20 mouse cellular contexts compared by ENCODE assay signal in the genomic region with DNA sequence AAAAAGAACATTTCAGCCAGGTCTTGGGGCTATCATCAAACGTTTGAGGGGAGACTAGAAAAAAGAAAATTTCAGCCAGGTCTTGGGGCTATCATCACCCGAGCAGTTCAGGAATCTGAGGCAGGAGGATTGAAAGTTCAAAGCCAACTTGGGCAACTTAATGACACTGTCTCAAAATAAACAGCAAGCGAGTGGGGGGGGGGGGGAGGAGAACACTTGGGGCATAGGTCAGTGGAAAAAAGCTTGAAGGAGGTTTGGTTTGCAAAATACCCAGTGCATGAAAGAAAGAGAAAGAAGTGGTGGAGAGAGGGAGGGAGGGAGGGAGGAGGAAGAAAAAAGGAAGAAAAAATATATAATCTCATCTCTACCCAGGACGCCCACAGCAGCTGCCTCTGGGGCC. TPM values are rescaled to one million over a fixed set of nuclear protein-coding genes. Genes with fewer than 3 reads are reported as not detected.
DNase-seq lines count a peak whose midpoint lies in the region; ATAC-seq and TF ChIP-seq lines count a peak whose summit lies in the region.
"Had no signal": no experiment of that assay in that cellular context is flagged by ENCODE, and none has a peak within 500 bp of the region (broad histone marks: within the 10 kb centered on the region; RNA-seq: fewer than 3 reads in every experiment).

No protein-coding gene starts in this region.

- dilution Hi-C loops in CH12.LX (cut with MboI; ENCODE audit: extremely low pct_ligation_motif_present, extremely low pct_unique_long_range_greater_than_20kb, low sequenced_read_pairs), result no loop called here

- DNase-seq in hindbrain, embryonic 10.5 days (ENCODE audit: low spot score), result no peak
- DNase-seq in hindbrain, postnatal 0 days (ENCODE audit: low spot score), result no peak
- DNase-seq in spleen, adult 2 months (ENCODE audit: low read depth in 1 of 2, low spot score in 2 of 2), result no peak
- no peak for DNase-seq in spleen, adult 18-20 months
- no peak for DNase-seq in CH12.LX (ENCODE audit: extremely low read depth)
- DNase-seq in induced T-regulatory cell, adult 2 months (ENCODE audit: low read depth), result peak; percentile 61
- no peak for DNase-seq in left cerebral cortex, adult 2 months (ENCODE audit: extremely low spot score in 1 of 2, low spot score in 2 of 2)
- DNase-seq: adrenal gland, postnatal 14 days; cerebellum, adult 11-12 months; cerebellum, adult 9-11 months; cerebellum, postnatal 36 days; gastrocnemius, adult 2 months; gastrocnemius, postnatal 36 days; heart, adult 11 months; heart, postnatal 36 days; kidney, adult 18-20 months had no signal

- H3K79me2 ChIP-seq in CH12.LX (replicated peaks; ENCODE audit: control insufficient read depth, extremely low read depth, insufficient read depth, poor library complexity, severe bottlenecking), result no peaks in the 10 kb centered on the region

- peaks cover 92% of the 10 kb centered on the region for H3K4me1 ChIP-seq in hindbrain, embryonic 10.5 days (replicated peaks)
- H3K4me1 ChIP-seq in hindbrain, postnatal 0 days (ENCODE audit: insufficient read depth, low read length), result peaks cover 6% of the 10 kb centered on the region; the same call in 1 of the 2 replicates
- peaks cover 38% of the 10 kb centered on the region; the same call in 1 of the 2 replicates for H3K4me1 ChIP-seq in spleen, adult 2 months (ENCODE audit: control insufficient read depth, insufficient read depth, insufficient read length)
- H3K4me1 ChIP-seq in CH12.LX (ENCODE audit: control insufficient read depth in 1 of 2, insufficient read depth in 2 of 2), result peaks cover 20 to 78% of the 10 kb centered on the region in 2 experiments

- peak overlapping the region; percentile 98 for H3K27ac ChIP-seq in hindbrain, embryonic 10.5 days
- no peak overlapping the region for H3K27ac ChIP-seq in hindbrain, postnatal 0 days
- peak overlapping the region; percentile 54; the same call in 1 of the 2 replicates for H3K27ac ChIP-seq in spleen, adult 2 months (ENCODE audit: insufficient read depth, low read length)
- H3K27ac ChIP-seq in CH12.LX (ENCODE audit: insufficient read depth, low read depth), result no peak overlapping the region
- H3K27ac ChIP-seq in left cerebral cortex, adult 2 months, result no peak overlapping the region
- H3K27ac ChIP-seq: embryonic facial prominence, embryonic 13.5 days; gastrocnemius, adult 2 months; heart, embryonic 13.5 days; hindbrain, embryonic 13.5 days had no signal

- no peaks in the 10 kb centered on the region for H3K9me3 ChIP-seq in hindbrain, embryonic 10.5 days
- no peaks in the 10 kb centered on the region for H3K9me3 ChIP-seq in hindbrain, postnatal 0 days (ENCODE audit: low read length)
- H3K9me3 ChIP-seq in CH12.LX (replicated peaks; ENCODE audit: low read length), result no peaks in the 10 kb centered on the region
- H3K9me3 ChIP-seq: embryonic facial prominence, embryonic 13.5 days; heart, embryonic 13.5 days; hindbrain, embryonic 13.5 days had no signal

- intact Hi-C loops in left cerebral cortex, adult 2 months (cut with DNase I), result loop anchor here (10.0 kb wide), 1 partner anchor 287 kb away; no protein-coding TSS in a partner anchor

- TF ChIP-seq CTCF in hindbrain, postnatal 0 days (IDR thresholded peaks at IDR 0.05; ENCODE audit: low read depth), result no peak
- no peak for TF ChIP-seq CTCF in spleen, adult 2 months (IDR thresholded peaks at IDR 0.05; ENCODE audit: extremely low read depth, insufficient read depth, insufficient read length, insufficient replicate concordance)
- no peak for TF ChIP-seq CTCF in CH12.LX (conservative IDR thresholded peaks at IDR 0.05 in 1 of 2, IDR thresholded peaks at IDR 0.05 in 1 of 2; ENCODE audit: low read depth in 2 of 2, low read length in 2 of 2)
- no peak for TF ChIP-seq CTCF in left cerebral cortex, adult 2 months (IDR thresholded peaks at IDR 0.05)

- in situ Hi-C loops in CH12.LX (cut with MboI; ENCODE audit: low pct_ligation_motif_present, low pct_unique_long_range_greater_than_20kb, low sequenced_read_pairs), result no loop called here

- no peak for TF ChIP-seq EP300 in CH12.LX (IDR thresholded peaks at IDR 0.05; ENCODE audit: low read length)

- WGBS in hindbrain, embryonic 10.5 days, result 59% methylated on average over 4 of the region's 4 CpGs
- 66% methylated on average over 4 of the region's 4 CpGs for WGBS in hindbrain, postnatal 0 days
- 33% methylated on average over 4 of the region's 4 CpGs for WGBS in spleen, adult 2 months

- TF ChIP-seq POLR2A in spleen, adult 2 months (IDR thresholded peaks at IDR 0.05; ENCODE audit: low read depth, low read length), result no peak
- no peak for TF ChIP-seq POLR2A in CH12.LX (IDR thresholded peaks at IDR 0.05; ENCODE audit: low read depth, low read length)

- no peak overlapping the region for H3K4me2 ChIP-seq in hindbrain, postnatal 0 days (ENCODE audit: low read depth, low read length)
- H3K4me2 ChIP-seq in CH12.LX (ENCODE audit: insufficient read depth, low read depth, poor library complexity, severe bottlenecking), result peak overlapping the region; percentile 14; the same call in 1 of the 2 replicates
- H3K4me2 ChIP-seq: embryonic facial prominence, embryonic 13.5 days; heart, embryonic 13.5 days; hindbrain, embryonic 13.5 days had no signal

- H3K27me3 ChIP-seq in hindbrain, embryonic 10.5 days (ENCODE audit: insufficient read depth, poor library complexity, severe bottlenecking), result 0 out of 2 replicates have a peak, but pooled peaks cover 7% of the 10 kb centered on the region
- H3K27me3 ChIP-seq in hindbrain, postnatal 0 days (ENCODE audit: insufficient read depth, low read length), result no peaks in the 10 kb centered on the region
- H3K27me3 ChIP-seq in spleen, adult 2 months (ENCODE audit: control insufficient read depth, insufficient read depth, low read length), result no peaks in the 10 kb centered on the region
- H3K27me3 ChIP-seq in CH12.LX (replicated peaks), result no peaks in the 10 kb centered on the region
- H3K27me3 ChIP-seq: embryonic facial prominence, embryonic 13.5 days; hindbrain, embryonic 13.5 days; Patski had no signal

- TF ChIP-seq RAD21 in CH12.LX (IDR thresholded peaks at IDR 0.05; ENCODE audit: low read depth, low read length), result no peak

- H3K4me3 ChIP-seq in hindbrain, embryonic 10.5 days, result no peak overlapping the region
- H3K4me3 ChIP-seq in hindbrain, postnatal 0 days (ENCODE audit: low read length), result no peak overlapping the region
- no peak overlapping the region for H3K4me3 ChIP-seq in spleen, adult 2 months (ENCODE audit: extremely low read depth, insufficient read depth, insufficient read length)
- H3K4me3 ChIP-seq in CH12.LX (replicated peaks in 1 of 3; ENCODE audit: low read depth in 2 of 3, low read length in 2 of 3, poor library complexity in 1 of 3), result no peak overlapping the region
- no peak overlapping the region for H3K4me3 ChIP-seq in left cerebral cortex, adult 2 months
- H3K4me3 ChIP-seq: embryonic facial prominence, embryonic 13.5 days; gastrocnemius, adult 2 months; heart, embryonic 13.5 days; hindbrain, embryonic 13.5 days had no signal

- no peak overlapping the region for H3K9ac ChIP-seq in hindbrain, postnatal 0 days (replicated peaks; ENCODE audit: low read length)
- no peak overlapping the region for H3K9ac ChIP-seq in CH12.LX (ENCODE audit: insufficient read depth, low read depth)
- H3K9ac ChIP-seq: embryonic facial prominence, embryonic 13.5 days; heart, embryonic 13.5 days; hindbrain, embryonic 13.5 days had no signal

- ATAC-seq in hindbrain, postnatal 0 days, result no peak
- ATAC-seq: Patski had no signal

- H3K36me3 ChIP-seq in hindbrain, embryonic 10.5 days, result no peaks in the 10 kb centered on the region
- no peaks in the 10 kb centered on the region for H3K36me3 ChIP-seq in hindbrain, postnatal 0 days (ENCODE audit: insufficient read depth, low read length)
- H3K36me3 ChIP-seq in spleen, adult 2 months (ENCODE audit: control insufficient read depth, insufficient read depth, low read length), result no peaks in the 10 kb centered on the region
- H3K36me3 ChIP-seq in CH12.LX (replicated peaks in 1 of 2; ENCODE audit: control insufficient read depth in 1 of 2, insufficient read depth in 1 of 2, low read length in 1 of 2), result no peaks in the 10 kb centered on the region
- H3K36me3 ChIP-seq: embryonic facial prominence, embryonic 13.5 days; heart, embryonic 13.5 days; hindbrain, embryonic 13.5 days had no signal

TF ChIP-seq in CH12.LX, 34 proteins besides CTCF, POLR2A, EP300 and RAD21:
- no peak for TF ChIP-seq HCFC1 (IDR thresholded peaks at IDR 0.05; ENCODE audit: low read depth, low read length)
- TF ChIP-seq POLR2AphosphoS2 (IDR thresholded peaks at IDR 0.05; ENCODE audit: low read depth, low read length), result no peak
- TF ChIP-seq ZC3H11A (IDR thresholded peaks at IDR 0.05; ENCODE audit: low read depth, low read length), result no peak
- TF ChIP-seq PAX5 (IDR thresholded peaks at IDR 0.05; ENCODE audit: low read length), result no peak
- no peak for TF ChIP-seq MYC (IDR thresholded peaks at IDR 0.05; ENCODE audit: low read depth, low read length)
- TF ChIP-seq SMC3 (IDR thresholded peaks at IDR 0.05; ENCODE audit: low read depth, low read length), result no peak
- TF ChIP-seq IRF4 (IDR thresholded peaks at IDR 0.05; ENCODE audit: low read depth, low read length), result no peak
- TF ChIP-seq USF2 (conservative IDR thresholded peaks at IDR 0.05; ENCODE audit: low read depth, low read length), result no peak
- TF ChIP-seq KAT2A (IDR thresholded peaks at IDR 0.05; ENCODE audit: insufficient replicate concordance, low read length), result no peak

RNA-seq across cellular contexts. Expression of gene Tldc1, which starts 9.1 kb away (rescaled TPM):
- polyA plus RNA-seq in hindbrain, embryonic 10.5 days (2016; fragmentation: Nextera tagmentation; extraction: Ambion mirVana), result 12.6 and 15.3 TPM in 2 replicates
- total RNA-seq in hindbrain, postnatal 0 days (2014; rRNA removed), result 20.2 and 21.2 TPM in 2 replicates
- polyA plus RNA-seq in hindbrain, postnatal 0 days (2015; fragmentation: Nextera tagmentation; extraction: Ambion mirVana), result 7.4 and 8.4 TPM in 2 replicates
- polyA plus RNA-seq in spleen, adult 2 months (2012; rRNA removed), result 4.8 and 6.2 TPM in 2 replicates
- total RNA-seq in CH12.LX (2012; rRNA removed) (7.8 and 10.4 TPM in 2 replicates), CH12.LX (2014; rRNA removed) (5.8 and 7.7 TPM in 2 replicates)
- 3.8 and 8.1 TPM in 2 replicates for polyA plus RNA-seq in CH12.LX (2012; ENCODE audit: insufficient read length, low read depth)
- 10 to 100 TPM; 13.6 to 13.7 TPM for total RNA-seq in left cerebral cortex, adult 2 months (2021)

RNA-seq across cellular contexts. Expression of gene Cotl1, which starts 53.0 kb away (rescaled TPM):
- polyA plus RNA-seq in hindbrain, embryonic 10.5 days (2016; fragmentation: Nextera tagmentation; extraction: Ambion mirVana), result 273 and 545 TPM in 2 replicates
- 263 and 269 TPM in 2 replicates for total RNA-seq in hindbrain, postnatal 0 days (2014; rRNA removed)
- polyA plus RNA-seq in hindbrain, postnatal 0 days (2015; fragmentation: Nextera tagmentation; extraction: Ambion mirVana), result 85.4 and 87.8 TPM in 2 replicates
- 606 and 770 TPM in 2 replicates for polyA plus RNA-seq in spleen, adult 2 months (2012; rRNA removed)
- total RNA-seq in CH12.LX (2012; rRNA removed), result 59.6 and 69.1 TPM in 2 replicates
- 135 and 139 TPM in 2 replicates for total RNA-seq in CH12.LX (2014; rRNA removed)
- polyA plus RNA-seq in CH12.LX (2012; ENCODE audit: insufficient read length, low read depth), result 349 and 375 TPM in 2 replicates
- total RNA-seq in left cerebral cortex, adult 2 months (2021), result 10 to 100 TPM; 60.1 to 61.4 TPM

Comparison
In these comparisons a context has a peak if more than half of its experiments do, and no peak if none do; other contexts are left out.
1. H3K27ac ChIP-seq: peak in hindbrain, embryonic 10.5 days (single experiment) and spleen, adult 2 months (single experiment); none in hindbrain, postnatal 0 days (single experiment), CH12.LX (single experiment) and left cerebral cortex, adult 2 months (single experiment).